Mouse (Mus musculus) neural tube, embryonic 13.5 days (tissue): ENCODE data around the gene Lancl1. TPM values are rescaled to one million over a fixed set of nuclear protein-coding genes. Genes with fewer than 3 reads are reported as not detected.

ENCODE experiments used
- ATAC-seq: fragments of 200-750 bp; cut with Nextera tagmentation; 2 replicates; pipeline ENCODE4 v1.8.0; 2017; ENCODE audit warnings: low read depth, mild to moderate bottlenecking, moderate TSS enrichment, moderate library complexity
- H3K27ac ChIP-seq: fragments of 300-500 bp; sonication (generic); replicated peaks from 2 replicates; pipeline ENCODE4 v1.5.1; 2015; ENCODE audit warnings: moderate library complexity, mild to moderate bottlenecking, inconsistent platforms
- H3K27me3 ChIP-seq: fragments of 300-500 bp; sonication (generic); 2 replicates; pipeline ENCODE4 v1.6.1; 2015; ENCODE audit warnings: mild to moderate bottlenecking, inconsistent platforms
- H3K36me3 ChIP-seq: fragments of 300-500 bp; sonication (generic); 2 replicates; pipeline ENCODE4 v1.6.1; 2015; ENCODE audit warnings: mild to moderate bottlenecking, inconsistent platforms
- H3K4me1 ChIP-seq: fragments of 300-500 bp; sonication (generic); replicated peaks from 2 replicates; pipeline ENCODE4 v1.6.1; 2015; ENCODE audit warnings: inconsistent platforms
- H3K4me2 ChIP-seq: fragments of 300-500 bp; sonication (generic); 2 replicates; pipeline ENCODE4 v1.6.1; 2015; ENCODE audit warnings: inconsistent platforms, mild to moderate bottlenecking, moderate library complexity
- H3K4me3 ChIP-seq: fragments of 300-500 bp; sonication (generic); 2 replicates; pipeline ENCODE4 v1.5.1; 2015; ENCODE audit warnings: mild to moderate bottlenecking, inconsistent platforms
- H3K9ac ChIP-seq: fragments of 300-500 bp; sonication (generic); 2 replicates; pipeline ENCODE4 v1.6.1; 2015; ENCODE audit warnings: moderate library complexity, mild to moderate bottlenecking, inconsistent platforms
- H3K9me3 ChIP-seq: fragments of 300-500 bp; sonication (generic); 2 replicates; pipeline ENCODE4 v1.6.1; 2016; ENCODE audit warnings: inconsistent platforms
- WGBS: fragments of 180-500 bp; shearing (Covaris S2); methylation state at CpG from one replicate; pipeline ENCODE4 v1.1.7; 2015; 5-methylcytosine and 5-hydroxymethylcytosine counted together
- polyA plus RNA-seq: library from polyadenylated mRNA; unstranded; fragments of >200 nt; fragmentation: Nextera tagmentation; extraction: Ambion mirVana; gene quantifications from 2 replicates; pipeline ENCODE4 v1.2.1, GENCODE M21; 2015

Lancl1 gene
- 161 and 166 TPM in 2 replicates for polyA plus RNA-seq

DNA sequence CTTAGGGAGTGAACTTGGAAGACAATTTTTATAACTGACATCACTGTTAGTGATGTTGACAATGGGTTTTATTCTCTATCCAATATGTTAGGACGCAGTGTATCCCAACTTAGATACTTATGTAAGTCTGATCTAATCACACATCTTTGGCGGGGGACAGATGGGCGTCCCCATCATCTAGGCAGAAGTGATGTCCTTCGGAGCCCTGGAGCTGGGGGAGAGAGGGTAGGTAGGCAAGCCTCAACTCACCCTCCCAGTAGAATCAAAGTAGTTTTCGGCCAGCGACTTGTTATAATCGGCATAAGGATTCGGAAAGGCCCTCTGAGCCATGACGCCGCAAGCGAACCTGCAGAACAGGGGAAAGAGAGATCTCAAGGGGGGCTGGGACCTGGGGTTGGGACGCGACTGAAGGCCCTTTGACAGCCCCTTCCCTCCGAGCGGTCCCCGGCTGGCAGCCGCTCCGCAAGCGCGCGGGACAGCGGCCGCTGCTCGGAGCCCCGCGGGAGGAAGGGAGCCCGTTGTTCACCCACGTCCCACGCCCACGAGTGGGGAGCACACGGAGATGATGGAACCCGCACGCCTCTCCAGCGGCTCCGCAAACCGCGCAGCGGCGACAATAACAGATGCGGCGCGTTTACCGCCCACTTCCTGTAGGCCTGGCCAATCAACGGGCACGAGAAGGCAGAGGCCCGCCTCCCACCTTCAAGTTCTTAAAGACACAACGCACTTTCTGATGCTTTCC is at the start of gene Lancl1:
TSS of gene Lancl1 (minus strand) at position 627 of the 742 bp plus-strand sequence.
- Histone ChIP-seq H3K36me3 (peaks cover 29% of the 10 kb centered on the region), H3K27me3 (no peaks in the 10 kb centered on the region), H3K4me2 (peak within 1 kb of the TSS; percentile 69), H3K9ac (peak within 1 kb of the TSS; percentile 85), H3K27ac (peak within 1 kb of the TSS; percentile 62), H3K4me1 (peaks cover 16% of the 10 kb centered on the region), H3K9me3 (no peaks in the 10 kb centered on the region), H3K4me3 (peak within 1 kb of the TSS; percentile 86)
- under 1% methylated on average over 46 of the region's 47 CpGs for WGBS
- peak; percentile 98 for ATAC-seq

DNA sequence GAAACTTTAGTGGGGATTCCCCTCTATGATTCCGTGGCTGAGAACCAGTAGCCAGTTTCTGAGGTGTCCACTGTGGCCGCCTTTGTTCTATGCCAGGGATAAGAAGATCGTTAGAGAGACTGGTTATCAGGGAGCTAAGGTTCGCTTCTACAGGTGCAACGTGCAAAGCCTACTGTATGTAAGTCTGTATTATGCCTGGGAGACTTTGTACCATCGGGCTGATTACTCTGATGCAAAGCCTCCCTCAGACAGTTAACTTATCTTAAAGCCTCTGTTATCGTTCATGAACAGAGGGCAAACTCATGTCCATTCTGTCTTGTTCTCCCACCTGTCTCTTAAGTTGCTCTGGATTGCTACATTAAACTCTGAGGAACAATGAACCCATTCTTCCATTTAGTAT is 40.5 kb upstream of the Lancl1 start:
- H3K4me2 ChIP-seq: no peak overlapping the region
- no peaks in the 10 kb centered on the region for H3K36me3 ChIP-seq
- H3K9ac ChIP-seq: no peak overlapping the region
- H3K4me3 ChIP-seq: no peak overlapping the region
- 92% methylated on average over 7 of the region's 7 CpGs for WGBS
- H3K27me3 ChIP-seq: no peaks in the 10 kb centered on the region
- no peak overlapping the region for H3K27ac ChIP-seq
- no peak for ATAC-seq
- H3K9me3 ChIP-seq: no peaks in the 10 kb centered on the region
- H3K4me1 ChIP-seq: no peaks in the 10 kb centered on the region

DNA sequence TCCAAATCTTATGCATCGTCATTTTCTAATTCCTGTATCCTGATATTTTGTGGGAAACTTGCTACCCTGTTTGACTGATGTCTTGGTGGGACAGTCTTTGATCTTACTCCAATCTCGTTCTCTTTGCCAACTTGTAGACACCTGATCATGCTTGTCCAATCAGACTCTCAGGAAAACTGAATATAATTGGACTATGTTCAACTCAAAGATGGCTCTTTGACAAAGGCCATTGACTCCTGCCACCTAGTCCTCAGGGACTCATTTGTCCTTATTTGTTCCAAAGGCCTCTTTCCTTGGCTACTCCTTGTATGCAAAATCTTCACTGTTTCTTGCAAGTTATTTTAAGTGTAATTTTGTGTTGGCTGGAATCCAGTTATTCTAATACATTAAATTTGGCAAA is 40.0 kb upstream of the Lancl1 start:
- ATAC-seq: no peak
- H3K4me3 ChIP-seq: no peak overlapping the region
- no peaks in the 10 kb centered on the region for H3K4me1 ChIP-seq
- no peak overlapping the region for H3K27ac ChIP-seq
- H3K4me2 ChIP-seq: no peak overlapping the region
- no peak overlapping the region for H3K9ac ChIP-seq
- no peaks in the 10 kb centered on the region for H3K27me3 ChIP-seq
- 87% methylated on average over 2 of the region's 2 CpGs for WGBS
- H3K9me3 ChIP-seq: no peaks in the 10 kb centered on the region
- H3K36me3 ChIP-seq: no peaks in the 10 kb centered on the region

DNA sequence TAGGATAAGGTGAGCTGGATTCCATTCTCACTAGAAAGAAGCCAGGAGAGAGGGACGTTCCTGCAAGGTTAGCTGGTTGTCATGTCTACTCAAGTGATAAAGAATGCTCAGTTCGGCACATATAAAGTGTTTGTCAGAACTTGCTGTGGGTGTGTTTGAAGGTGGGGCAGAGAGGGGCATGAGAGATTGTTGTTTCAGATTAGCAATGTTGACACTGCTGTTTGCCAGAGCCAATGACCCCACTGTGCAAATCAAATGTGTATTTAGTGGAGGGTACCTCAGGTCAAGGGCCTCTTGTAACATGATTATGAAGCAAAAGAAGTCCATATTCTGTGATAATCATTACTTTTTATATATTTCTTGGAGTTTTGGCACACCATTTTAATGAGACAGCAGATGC is 39.1 kb upstream of the Lancl1 start:
- Histone ChIP-seq H3K4me2 (no peak overlapping the region), H3K27me3 (no peaks in the 10 kb centered on the region), H3K9ac (no peak overlapping the region), H3K27ac (no peak overlapping the region), H3K9me3 (no peaks in the 10 kb centered on the region), H3K4me1 (no peaks in the 10 kb centered on the region), H3K4me3 (no peak overlapping the region), H3K36me3 (no peaks in the 10 kb centered on the region)
- ATAC-seq: no peak
- 81% methylated on average over 2 of the region's 2 CpGs for WGBS

DNA sequence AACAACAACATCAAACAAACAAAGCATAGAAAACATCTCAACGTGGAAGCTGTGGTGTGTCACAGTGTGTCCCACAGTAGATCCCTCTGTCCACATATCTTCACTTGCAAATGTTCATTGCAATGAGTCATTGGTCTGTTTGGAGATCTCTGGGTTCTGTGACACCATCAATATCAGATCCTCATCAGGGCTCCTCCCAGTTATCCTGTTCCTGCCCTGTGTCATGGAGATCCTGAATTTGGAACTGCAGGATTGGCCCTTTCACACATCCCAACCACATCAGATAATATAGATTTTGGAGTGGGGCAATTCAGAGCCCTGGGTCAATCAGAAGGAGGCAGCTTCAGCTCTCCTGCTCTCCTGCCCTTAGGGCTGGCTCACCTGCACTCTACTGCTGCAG is 28.9 kb upstream of the Lancl1 start:
- H3K4me1 ChIP-seq: no peaks in the 10 kb centered on the region
- H3K27me3 ChIP-seq: no peaks in the 10 kb centered on the region
- no peaks in the 10 kb centered on the region for H3K9me3 ChIP-seq
- H3K4me3 ChIP-seq: no peak overlapping the region
- no peak for ATAC-seq
- no peaks in the 10 kb centered on the region for H3K36me3 ChIP-seq
- no peak overlapping the region for H3K4me2 ChIP-seq
- H3K9ac ChIP-seq: no peak overlapping the region
- no peak overlapping the region for H3K27ac ChIP-seq
- WGBS: 81% methylated on average over 1 of the region's 1 CpGs

DNA sequence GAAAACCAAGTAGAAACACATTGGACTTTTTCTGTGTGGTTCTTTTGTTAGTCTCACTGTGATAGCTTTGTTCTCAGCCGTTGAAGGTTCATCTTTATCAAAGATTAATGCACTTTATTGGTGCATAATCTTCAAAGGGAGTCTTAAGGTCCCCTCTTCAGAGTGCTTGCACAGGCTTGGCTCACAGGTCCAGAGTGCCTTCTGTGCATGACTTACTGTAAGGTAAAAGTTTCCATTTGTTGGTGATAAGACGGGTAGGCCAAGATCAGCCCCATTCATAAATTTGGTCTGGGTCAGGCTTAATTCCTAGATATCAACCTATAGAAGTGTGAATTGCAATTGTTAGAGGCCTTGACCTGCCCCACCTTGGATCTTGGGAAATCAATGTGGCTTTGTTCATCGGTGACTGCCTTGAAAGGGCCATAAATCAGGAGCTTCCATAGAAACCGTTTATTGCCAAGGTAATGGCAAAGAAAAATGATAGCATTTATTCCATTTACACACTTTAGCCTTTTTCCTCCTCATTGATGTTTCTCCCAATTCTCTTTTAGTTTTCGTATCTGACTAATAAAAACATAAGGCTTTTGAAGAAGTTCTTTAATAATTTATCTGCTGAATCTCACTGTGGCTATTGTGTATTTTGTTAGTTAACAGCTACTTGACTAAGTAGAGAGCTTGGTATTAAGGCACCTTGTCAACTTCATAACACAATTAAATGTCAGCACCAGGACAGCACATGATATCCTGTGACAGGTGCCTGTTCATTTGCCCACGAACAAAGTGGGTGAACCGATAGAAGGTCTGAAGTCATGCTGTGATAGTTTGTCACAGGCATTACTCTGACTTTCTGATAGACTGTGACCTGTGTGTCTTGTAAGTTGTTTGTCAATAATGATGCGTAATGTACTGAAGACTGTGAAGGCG is 26.9 kb upstream of the Lancl1 start:
- 50% methylated on average over 9 of the region's 9 CpGs for WGBS
- H3K4me3 ChIP-seq: no peak overlapping the region
- no peak overlapping the region for H3K4me2 ChIP-seq
- no peak overlapping the region for H3K27ac ChIP-seq
- H3K27me3 ChIP-seq: no peaks in the 10 kb centered on the region
- no peaks in the 10 kb centered on the region for H3K9me3 ChIP-seq
- H3K36me3 ChIP-seq: no peaks in the 10 kb centered on the region
- H3K4me1 ChIP-seq: no peaks in the 10 kb centered on the region
- H3K9ac ChIP-seq: no peak overlapping the region
- ATAC-seq: no peak

DNA sequence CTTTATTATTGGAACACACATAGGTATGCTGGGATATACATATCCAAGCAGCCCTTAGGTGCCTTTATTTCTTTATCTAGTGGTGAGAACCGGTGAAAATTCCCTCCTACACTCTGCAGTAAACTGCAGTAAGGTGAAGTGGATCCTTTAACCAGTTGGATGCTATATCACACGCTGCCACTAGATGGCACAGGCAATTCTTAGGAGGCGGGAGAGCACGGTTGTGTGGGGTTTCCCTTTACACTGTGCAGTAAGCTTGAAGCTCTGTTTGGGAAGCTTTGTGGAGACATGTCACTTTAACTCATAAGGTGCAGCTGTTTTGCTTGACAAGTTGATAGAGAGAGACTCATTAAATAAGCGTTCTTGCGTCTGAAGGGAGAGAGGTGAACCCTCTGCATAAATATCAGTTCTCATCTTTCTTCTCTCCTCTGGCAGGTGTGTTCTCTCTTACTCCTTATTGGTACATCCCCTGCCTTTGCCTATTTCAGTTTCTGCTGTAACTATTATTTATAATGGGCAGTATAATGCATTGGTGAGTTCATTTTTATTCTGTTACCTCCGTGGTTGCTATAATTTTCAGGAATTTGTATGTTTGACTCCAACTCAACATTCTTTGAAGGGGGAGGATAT is 22.9 kb upstream of the Lancl1 start:
- 8% methylated on average over 7 of the region's 7 CpGs for WGBS
- Histone ChIP-seq H3K36me3 (no peaks in the 10 kb centered on the region), H3K4me2 (no peak overlapping the region), H3K4me3 (no peak overlapping the region), H3K4me1 (no peaks in the 10 kb centered on the region), H3K27ac (no peak overlapping the region), H3K9ac (no peak overlapping the region), H3K27me3 (no peaks in the 10 kb centered on the region), H3K9me3 (no peaks in the 10 kb centered on the region)
- ATAC-seq: peak; percentile 92

GRCm38 (mm10) chr1:67055816-67056215 is 17.1 kb upstream of the Lancl1 start:
- H3K4me3 ChIP-seq: no peak overlapping the region
- no peaks in the 10 kb centered on the region for H3K36me3 ChIP-seq
- no peak for ATAC-seq
- H3K4me2 ChIP-seq: no peak overlapping the region
- WGBS: 88% methylated on average over 7 of the region's 7 CpGs
- H3K9ac ChIP-seq: no peak overlapping the region
- H3K27me3 ChIP-seq: no peaks in the 10 kb centered on the region
- H3K27ac ChIP-seq: no peak overlapping the region
- no peaks in the 10 kb centered on the region for H3K4me1 ChIP-seq
- no peaks in the 10 kb centered on the region for H3K9me3 ChIP-seq

DNA sequence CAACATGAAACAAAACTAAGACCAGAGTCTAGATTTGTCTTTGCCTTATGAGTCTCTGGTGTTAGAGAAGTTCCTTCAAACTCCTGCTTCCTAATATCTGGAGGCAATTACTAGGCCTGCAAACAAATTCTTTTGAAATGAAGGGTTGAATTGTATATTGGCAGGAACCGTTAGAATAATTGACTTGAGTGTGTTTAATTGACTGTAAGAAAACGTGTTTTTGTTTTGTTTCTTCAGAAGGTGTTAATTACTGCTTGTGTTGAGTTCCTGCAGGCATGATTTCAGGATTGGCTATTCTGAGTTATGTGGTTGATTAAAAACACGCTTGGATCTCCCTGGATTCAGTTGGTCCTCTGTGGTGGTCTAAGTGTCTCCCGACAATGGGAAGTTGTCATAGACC is 14.0 kb upstream of the Lancl1 start:
- no peak for ATAC-seq
- H3K4me1 ChIP-seq: no peaks in the 10 kb centered on the region
- H3K9me3 ChIP-seq: no peaks in the 10 kb centered on the region
- no peak overlapping the region for H3K4me2 ChIP-seq
- no peaks in the 10 kb centered on the region for H3K27me3 ChIP-seq
- H3K4me3 ChIP-seq: no peak overlapping the region
- 67% methylated on average over 4 of the region's 4 CpGs for WGBS
- H3K9ac ChIP-seq: no peak overlapping the region
- H3K27ac ChIP-seq: no peak overlapping the region
- H3K36me3 ChIP-seq: no peaks in the 10 kb centered on the region

DNA sequence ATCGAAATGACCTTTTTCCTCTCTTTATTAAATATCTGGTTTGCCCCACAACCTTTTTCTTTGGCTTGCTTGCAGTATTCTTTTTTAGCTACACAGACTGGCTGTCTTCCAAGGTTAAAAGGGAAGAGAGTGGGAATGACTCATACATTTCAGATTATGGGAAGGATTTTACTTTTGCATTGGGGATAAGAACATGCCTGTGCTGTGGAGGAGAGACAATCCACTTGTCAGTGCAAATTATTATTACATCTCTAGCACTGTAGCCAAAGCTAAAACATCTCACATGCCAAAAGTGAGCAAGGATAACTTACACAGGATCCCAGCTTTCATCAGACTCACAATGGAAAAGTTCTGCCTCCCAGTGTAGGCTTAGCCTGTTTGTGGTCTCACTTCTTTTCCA is 10.9 kb upstream of the Lancl1 start:
- ATAC-seq: no peak
- H3K27me3 ChIP-seq: no peaks in the 10 kb centered on the region
- no peak overlapping the region for H3K27ac ChIP-seq
- no peaks in the 10 kb centered on the region for H3K36me3 ChIP-seq
- no peaks in the 10 kb centered on the region for H3K9me3 ChIP-seq
- no peak overlapping the region for H3K9ac ChIP-seq
- no peaks in the 10 kb centered on the region for H3K4me1 ChIP-seq
- no peak overlapping the region for H3K4me3 ChIP-seq
- no peak overlapping the region for H3K4me2 ChIP-seq
- 52% methylated on average over 1 of the region's 1 CpGs for WGBS

DNA sequence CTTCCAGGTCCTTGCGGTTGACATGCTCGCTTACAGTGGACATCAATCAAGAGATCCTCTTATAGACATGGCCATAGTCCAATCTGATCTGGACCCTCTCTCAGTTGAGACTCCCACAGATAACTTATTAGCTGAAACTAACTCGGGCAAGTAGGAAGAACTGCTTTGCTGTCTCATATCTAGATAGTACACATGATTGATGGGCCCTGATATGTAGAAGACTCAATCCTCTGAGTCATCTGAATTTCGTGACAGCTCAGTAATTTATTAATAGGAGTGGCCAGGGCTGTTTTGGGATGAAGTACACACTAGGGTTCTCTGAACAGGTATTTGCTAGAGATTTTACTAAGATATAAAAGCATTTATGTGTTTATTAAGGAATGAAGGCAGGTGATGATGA is 10.0 kb upstream of the Lancl1 start:
- Histone ChIP-seq H3K9ac (no peak overlapping the region), H3K4me1 (no peaks in the 10 kb centered on the region), H3K27ac (no peak overlapping the region), H3K36me3 (no peaks in the 10 kb centered on the region), H3K27me3 (no peaks in the 10 kb centered on the region), H3K4me3 (no peak overlapping the region), H3K4me2 (no peak overlapping the region), H3K9me3 (no peaks in the 10 kb centered on the region)
- 82% methylated on average over 4 of the region's 4 CpGs for WGBS
- no peak for ATAC-seq

DNA sequence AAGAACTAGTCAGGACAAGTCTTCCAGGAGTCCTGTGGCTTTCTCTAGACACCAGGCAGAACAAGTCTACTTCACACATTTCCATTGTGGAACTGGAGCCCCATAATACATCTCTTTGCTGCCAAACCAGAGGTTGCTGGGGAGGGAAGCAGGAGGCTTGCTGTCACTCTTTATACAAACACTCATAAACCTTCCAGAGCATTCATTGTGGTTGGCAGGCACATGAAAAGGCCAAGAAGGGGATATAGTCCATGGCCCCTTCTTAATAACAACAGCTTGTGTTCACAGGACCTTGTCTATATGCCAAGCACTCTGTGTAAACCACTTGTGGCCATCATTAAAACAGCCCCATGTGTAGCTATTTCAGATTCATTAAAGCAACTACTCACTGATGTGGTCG is 6.4 kb upstream of the Lancl1 start:
- Histone ChIP-seq H3K36me3 (no peaks in the 10 kb centered on the region), H3K27ac (no peak overlapping the region), H3K9me3 (no peaks in the 10 kb centered on the region), H3K4me1 (no peaks in the 10 kb centered on the region), H3K9ac (no peak overlapping the region), H3K4me2 (no peak overlapping the region), H3K27me3 (no peaks in the 10 kb centered on the region), H3K4me3 (no peak overlapping the region)
- no peak for ATAC-seq
- 36% methylated on average over 1 of the region's 1 CpGs for WGBS
